Mouse (Mus musculus): Measurements from ENCODE around the gene Tas2r122. TPM values are rescaled to one million over a fixed set of nuclear protein-coding genes. Genes with fewer than 3 reads are reported as not detected.
"Not testable (repeated sequence)": the region's sequence is repeated elsewhere in the genome, so short reads cannot be mapped to it uniquely, and the experiment has no call there.

Tas2r122 gene
- polyA plus RNA-seq (2016; fragmentation: Nextera tagmentation; extraction: Ambion mirVana) = not detected in 2 replicates

- Histone ChIP-seq H3K4me3 (no peak within 1 kb of the TSS), H3K9me3 (0 out of 2 replicates have a peak, but pooled peaks cover 3% of the 10 kb centered on the region), H3K27ac (no peak within 1 kb of the TSS), H3K27me3 (ENCODE audit: insufficient read depth, poor library complexity, severe bottlenecking) (no peaks in the 10 kb centered on the region), H3K36me3 (no peaks in the 10 kb centered on the region), H3K4me1 (replicated peaks) (no peaks in the 10 kb centered on the region)
- no peak for DNase-seq (ENCODE audit: low spot score)
- 84% methylated on average over 3 of the region's 3 CpGs for WGBS
Measured at GRCm38 (mm10) chr6:132711828-132712227, at the start of gene Tas2r122. Gene Tas2r122, minus strand, starts transcription at chr6:132711928.

GRCm38 (mm10) chr6:132754430-132754829 lies 42.7 kb upstream of the Tas2r122 start, which contains the start of gene Tas2r124:
Gene Tas2r124, plus strand, starts transcription at chr6:132754730.
- 94% methylated on average over 1 of the region's 1 CpGs for WGBS
- DNase-seq (ENCODE audit: low spot score) = no peak
- Histone ChIP-seq H3K9me3 (no peaks in the 10 kb centered on the region), H3K27ac (no peak within 1 kb of the TSS), H3K4me1 (replicated peaks) (no peaks in the 10 kb centered on the region), H3K4me3 (no peak within 1 kb of the TSS), H3K27me3 (ENCODE audit: insufficient read depth, poor library complexity, severe bottlenecking) (no peaks in the 10 kb centered on the region), H3K36me3 (no peaks in the 10 kb centered on the region)

- H3K36me3 ChIP-seq = no peaks in the 10 kb centered on the region
- WGBS = 85% methylated on average over 2 of the region's 2 CpGs
- DNase-seq (ENCODE audit: low spot score) = no peak
- H3K27me3 ChIP-seq (ENCODE audit: insufficient read depth, poor library complexity, severe bottlenecking) = no peaks in the 10 kb centered on the region
- no peaks in the 10 kb centered on the region for H3K4me1 ChIP-seq (replicated peaks)
- H3K4me3 ChIP-seq = no peak overlapping the region
- H3K27ac ChIP-seq = no peak overlapping the region
- H3K9me3 ChIP-seq = no peaks in the 10 kb centered on the region
Measured at GRCm38 (mm10) chr6:132750206-132750605, 38.5 kb upstream of the Tas2r122 start.

DNA sequence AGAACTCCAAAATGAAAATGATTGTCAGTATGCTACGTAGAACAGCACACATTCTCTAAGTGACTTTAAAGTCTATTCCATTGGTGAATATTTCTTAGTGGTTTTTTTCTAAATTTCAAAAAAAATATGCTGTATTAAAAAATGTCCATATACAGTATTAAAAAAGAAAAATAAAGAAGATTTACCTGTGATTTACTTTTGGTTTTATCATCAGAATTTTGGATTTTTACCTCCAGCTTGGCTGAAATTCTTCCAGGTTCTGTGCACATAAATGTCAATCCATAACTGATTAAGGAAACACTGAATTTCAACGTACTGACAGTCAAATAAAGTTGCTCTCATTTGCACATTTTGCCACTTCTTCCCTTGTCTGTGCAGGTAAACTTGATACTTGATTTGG lies 26.2 kb upstream of the Tas2r122 start, which contains the start of gene Tas2r115:
Gene Tas2r115 (minus strand): TSS at position 101 of the 400 bp plus-strand sequence.
- no peak for DNase-seq (ENCODE audit: low spot score)
- H3K9me3 ChIP-seq = no peaks in the 10 kb centered on the region
- H3K36me3 ChIP-seq = no peaks in the 10 kb centered on the region
- no peaks in the 10 kb centered on the region for H3K4me1 ChIP-seq (replicated peaks)
- no peak within 1 kb of the TSS for H3K4me3 ChIP-seq
- H3K27me3 ChIP-seq (ENCODE audit: insufficient read depth, poor library complexity, severe bottlenecking) = no peaks in the 10 kb centered on the region
- H3K27ac ChIP-seq = no peak within 1 kb of the TSS
- WGBS = 81% methylated on average over 2 of the region's 2 CpGs

DNA sequence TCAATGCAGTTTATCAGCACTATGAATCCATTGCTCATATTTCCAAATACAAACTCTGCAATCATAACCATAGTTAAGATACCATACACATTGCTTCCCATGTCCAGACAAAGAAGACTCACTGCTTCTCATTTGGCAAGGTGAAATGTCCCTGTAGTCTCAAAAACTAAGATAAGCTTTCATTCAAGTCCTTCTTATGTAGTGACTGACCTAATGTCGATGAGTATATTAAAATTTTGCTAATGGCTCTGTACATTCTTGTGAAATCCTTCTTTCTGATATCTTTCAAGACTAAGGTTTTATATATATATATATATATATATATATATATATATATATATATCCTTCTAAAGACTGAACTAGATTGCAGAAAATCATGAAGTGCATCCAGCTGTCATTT lies 10.8 kb downstream of the Tas2r122 start, which contains the start of gene Tas2r121:
Gene Tas2r121 (minus strand): TSS at position 101 of the 400 bp plus-strand sequence.
- WGBS = 83% methylated on average over 1 of the region's 1 CpGs

DNA sequence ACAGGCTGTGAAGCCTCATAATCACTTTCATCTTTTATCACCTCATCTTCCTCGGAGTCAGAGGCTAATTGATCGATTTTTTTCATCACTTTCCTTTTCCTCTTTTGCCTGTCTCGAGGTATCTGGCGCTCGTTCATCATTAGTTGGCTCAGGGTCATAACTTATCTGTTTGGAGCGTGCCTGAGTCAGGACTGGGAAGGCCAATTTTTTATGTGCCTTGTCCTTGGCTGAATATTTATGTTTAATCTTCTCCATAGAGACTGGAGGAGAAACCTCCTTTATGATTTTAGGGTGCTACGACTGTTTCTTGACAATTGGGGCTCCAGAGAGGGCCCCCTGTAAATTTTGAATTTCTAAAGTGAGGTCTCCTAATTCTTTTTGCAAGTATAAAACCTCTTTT lies 20.1 kb downstream of the Tas2r122 start:
- not testable (repeated sequence) for H3K27ac ChIP-seq; DNase-seq (ENCODE audit: low spot score); H3K4me3 ChIP-seq; H3K9me3 ChIP-seq; H3K27me3 ChIP-seq (ENCODE audit: insufficient read depth, poor library complexity, severe bottlenecking); H3K4me1 ChIP-seq (replicated peaks); H3K36me3 ChIP-seq
- WGBS = 90% methylated on average over 7 of the region's 7 CpGs

More for the DNA sequence above, 10.8 kb downstream of the Tas2r122 start, which contains the start of gene Tas2r121:
- DNase-seq (ENCODE audit: low spot score) = no peak
- Histone ChIP-seq H3K36me3 (no peaks in the 10 kb centered on the region), H3K9me3 (no peaks in the 10 kb centered on the region), H3K4me1 (replicated peaks) (no peaks in the 10 kb centered on the region), H3K27ac (no peak within 1 kb of the TSS), H3K4me3 (no peak within 1 kb of the TSS), H3K27me3 (ENCODE audit: insufficient read depth, poor library complexity, severe bottlenecking) (no peaks in the 10 kb centered on the region)

Other genes with a start within 250 kb of the Tas2r122 start
- not detected in 2 replicates for gene Prh1, start 142.1 kb downstream of the Tas2r122 start, polyA plus RNA-seq (2016; fragmentation: Nextera tagmentation; extraction: Ambion mirVana)
- gene Prp2, start 116.0 kb downstream of the Tas2r122 start, polyA plus RNA-seq (2016; fragmentation: Nextera tagmentation; extraction: Ambion mirVana) = not detected in 2 replicates
- gene A630073D07Rik, start 60.4 kb downstream of the Tas2r122 start, polyA plus RNA-seq (2016; fragmentation: Nextera tagmentation; extraction: Ambion mirVana) = not detected in 2 replicates
- not detected in 2 replicates for gene Tas2r120, start 55.0 kb downstream of the Tas2r122 start, polyA plus RNA-seq (2016; fragmentation: Nextera tagmentation; extraction: Ambion mirVana)
- gene Tas2r121, start 10.9 kb downstream of the Tas2r122 start, polyA plus RNA-seq (2016; fragmentation: Nextera tagmentation; extraction: Ambion mirVana) = not detected in 2 replicates
- not detected in 2 replicates for gene Tas2r115, start 26.1 kb upstream of the Tas2r122 start, polyA plus RNA-seq (2016; fragmentation: Nextera tagmentation; extraction: Ambion mirVana)
- not detected in 2 replicates for gene Tas2r124, start 42.8 kb upstream of the Tas2r122 start, polyA plus RNA-seq (2016; fragmentation: Nextera tagmentation; extraction: Ambion mirVana)
- gene Tas2r102, start 50.2 kb upstream of the Tas2r122 start, polyA plus RNA-seq (2016; fragmentation: Nextera tagmentation; extraction: Ambion mirVana) = not detected in 2 replicates
- gene Tas2r136, start 66.2 kb upstream of the Tas2r122 start, polyA plus RNA-seq (2016; fragmentation: Nextera tagmentation; extraction: Ambion mirVana) = not detected in 2 replicates
- not detected in 2 replicates for gene Tas2r117, start 90.9 kb upstream of the Tas2r122 start, polyA plus RNA-seq (2016; fragmentation: Nextera tagmentation; extraction: Ambion mirVana)
- gene Tas2r123, start 135.2 kb upstream of the Tas2r122 start, polyA plus RNA-seq (2016; fragmentation: Nextera tagmentation; extraction: Ambion mirVana) = not detected in 2 replicates
- gene Tas2r116, start 143.5 kb upstream of the Tas2r122 start, polyA plus RNA-seq (2016; fragmentation: Nextera tagmentation; extraction: Ambion mirVana) = not detected in 2 replicates
- gene Tas2r110, start 156.1 kb upstream of the Tas2r122 start, polyA plus RNA-seq (2016; fragmentation: Nextera tagmentation; extraction: Ambion mirVana) = not detected in 2 replicates
- gene Tas2r113, start 181.1 kb upstream of the Tas2r122 start, polyA plus RNA-seq (2016; fragmentation: Nextera tagmentation; extraction: Ambion mirVana) = not detected in 2 replicates
- not detected in 2 replicates for gene Tas2r125, start 197.7 kb upstream of the Tas2r122 start, polyA plus RNA-seq (2016; fragmentation: Nextera tagmentation; extraction: Ambion mirVana)
- gene Tas2r129, start 239.2 kb upstream of the Tas2r122 start, polyA plus RNA-seq (2016; fragmentation: Nextera tagmentation; extraction: Ambion mirVana) = not detected in 2 replicates
- not detected in 2 replicates for gene Tas2r131, start 246.0 kb upstream of the Tas2r122 start, polyA plus RNA-seq (2016; fragmentation: Nextera tagmentation; extraction: Ambion mirVana)